Mouse (Mus musculus): ENCODE data around the gene Phka1.

DNA sequence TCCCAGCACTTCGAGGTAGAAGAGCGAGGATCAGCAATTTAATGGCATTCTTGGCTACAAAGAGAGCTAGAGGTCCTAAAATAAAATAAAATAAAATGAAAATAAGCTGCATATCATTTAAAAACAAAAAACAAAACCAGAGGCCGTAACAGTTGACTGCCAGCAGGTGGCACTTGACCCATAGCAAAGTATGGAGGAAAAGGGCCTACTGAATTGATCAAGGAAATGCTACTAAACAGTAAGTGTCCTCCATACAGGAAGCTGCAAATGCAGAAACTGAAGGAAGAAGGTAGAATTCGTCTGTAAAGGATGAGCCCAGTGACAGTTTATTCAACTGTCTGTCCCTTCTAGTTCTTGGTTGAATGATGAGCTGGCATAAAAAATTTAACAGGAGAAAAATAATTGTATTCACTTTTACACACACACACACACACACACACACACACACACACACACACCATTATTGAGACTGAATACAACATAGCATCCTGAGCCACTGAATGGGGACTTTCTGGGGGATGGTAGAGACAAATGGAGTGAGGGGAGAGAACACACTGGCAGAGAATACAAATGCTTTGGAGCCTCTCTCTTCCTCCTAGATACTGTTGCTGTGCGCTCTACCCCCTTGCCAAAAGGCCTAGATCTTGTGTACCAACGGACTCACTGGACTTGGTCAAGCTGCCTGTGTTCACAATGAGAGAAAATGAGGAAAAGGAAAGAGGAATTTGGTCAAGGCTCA lies 149.9 kb downstream of the Phka1 start:
- TF ChIP-seq CTCF (IDR thresholded peaks at IDR 0.05; ENCODE audit: borderline replicate concordance, insufficient read depth, low read depth, low read length) (no peak), POLR2A (IDR thresholded peaks at IDR 0.05; ENCODE audit: borderline replicate concordance, insufficient read depth, low read length) (no peak)
